Mouse (Mus musculus) gastrocnemius, adult 18-20 months (tissue): ENCODE data around the gene Ppm1n. TPM values are rescaled to one million over a fixed set of nuclear protein-coding genes. Genes with fewer than 3 reads are reported as not detected.

ENCODE experiments used
- DNase-seq: peaks from one replicate; pipeline ENCODE4 v3.0.0; 2021; ENCODE audit warnings: low spot score
- total RNA-seq, 2 experiments: library from RNA; stranded (reverse); gene quantifications; 2 replicates each; pipeline ENCODE4 v1.2.3; 2021

Gene Ppm1n
- total RNA-seq, 2 experiments from 2014 or later, result 0.30 to 0.36 TPM

DNA sequence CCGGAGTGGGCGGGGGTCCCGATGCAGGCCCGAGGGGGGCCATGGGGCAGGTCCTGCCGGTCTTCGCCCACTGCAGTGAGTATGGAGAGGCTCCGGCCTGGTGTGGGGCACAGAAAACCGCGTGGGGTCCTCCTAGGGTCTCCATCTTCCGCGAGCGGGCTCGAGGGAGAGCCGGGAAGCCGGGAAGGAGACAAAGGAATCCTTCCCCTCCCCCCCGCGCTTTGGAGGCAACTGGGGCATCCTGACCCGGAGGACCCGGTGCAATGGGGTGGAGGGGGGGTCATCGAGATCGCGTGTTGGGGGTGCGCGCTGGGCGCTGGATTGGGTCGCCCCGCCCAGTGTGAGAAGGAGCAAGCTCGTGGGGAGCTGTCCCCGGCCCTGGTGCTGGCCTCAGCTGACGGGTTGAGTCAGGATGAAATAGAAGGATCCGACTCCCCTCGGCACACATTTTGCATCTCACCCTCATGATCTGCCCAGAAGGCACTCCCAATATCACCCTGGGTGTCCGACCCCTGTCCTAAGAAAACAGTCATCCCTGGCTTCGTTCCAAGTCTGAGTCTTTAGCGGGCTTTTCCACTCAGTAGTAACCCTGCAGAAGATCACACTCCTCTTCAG lies 3.0 kb upstream of the Ppm1n start:
- peak; percentile 51 for DNase-seq

DNA sequence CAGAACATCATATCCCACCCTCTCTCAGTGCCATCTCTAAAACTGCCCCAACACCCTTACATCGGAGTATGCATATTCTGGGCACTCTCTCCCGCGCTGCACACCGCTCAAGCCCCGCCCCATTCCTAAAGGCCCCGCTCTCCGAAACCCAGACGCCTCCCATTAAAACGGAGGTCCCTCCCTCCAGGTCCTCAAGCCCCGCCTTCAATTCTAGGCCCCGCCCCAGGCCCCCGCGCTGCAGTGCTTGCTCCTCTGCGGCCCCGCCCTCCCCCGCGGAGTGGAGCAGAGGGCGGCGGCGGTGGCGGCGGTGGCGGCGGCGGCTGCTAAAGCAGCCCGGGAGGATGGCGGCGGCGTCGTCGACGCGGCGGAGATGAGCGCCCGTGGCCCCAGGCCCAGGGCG lies 2.5 kb upstream of the Ppm1n start, which contains the start of gene Rtn2:
Gene Rtn2, plus strand, starts transcription at position 240 of the 400 bp plus-strand sequence.
- peak; percentile 79 for DNase-seq

GRCm38 (mm10) chr7:19281680-19282304 lies 1.9 kb upstream of the Ppm1n start:
- DNase-seq, result peak; percentile 50

GRCm38 (mm10) chr7:19279052-19279451 lies 812 bp downstream of the Ppm1n start:
- no peak for DNase-seq

- DNase-seq, result no peak
Measured at GRCm38 (mm10) chr7:19276253-19276652, 3.6 kb downstream of the Ppm1n start.

DNA sequence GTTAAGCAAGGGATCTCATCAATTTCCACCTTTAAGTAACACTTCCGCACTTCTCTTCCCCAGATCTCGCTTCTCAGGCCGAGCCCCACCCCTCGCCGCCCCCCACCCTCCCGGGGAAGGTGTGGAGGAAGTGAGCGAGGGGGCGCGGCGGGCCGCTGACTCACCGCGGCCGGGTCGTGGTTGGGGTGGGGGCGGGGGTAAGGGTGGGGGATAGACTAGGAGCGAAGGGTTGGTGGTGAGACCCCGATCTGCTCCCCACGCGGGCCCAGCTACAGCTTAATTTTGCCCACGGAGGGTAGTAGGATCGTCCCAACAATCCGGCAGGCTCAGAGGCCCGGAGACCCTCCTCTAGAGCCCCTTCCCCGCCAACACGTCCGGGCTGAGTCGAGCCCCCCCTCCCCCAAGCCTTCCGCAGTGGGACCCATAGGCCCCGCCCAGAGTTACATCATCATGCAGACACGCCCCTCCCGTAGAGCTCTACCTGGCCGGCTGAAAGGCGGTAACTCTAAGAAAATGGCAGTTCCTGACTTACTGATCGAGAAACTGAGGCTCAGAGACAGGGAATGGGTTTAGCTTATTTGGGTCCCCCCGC lies 7.6 kb downstream of the Ppm1n start:
- DNase-seq, result peak; percentile 58

- DNase-seq, result peak; percentile 86
Measured at GRCm38 (mm10) chr7:19271238-19272172, 8.4 kb downstream of the Ppm1n start, which contains the start of gene Vasp. Gene Vasp (minus strand): TSS chr7:19271817.

DNA sequence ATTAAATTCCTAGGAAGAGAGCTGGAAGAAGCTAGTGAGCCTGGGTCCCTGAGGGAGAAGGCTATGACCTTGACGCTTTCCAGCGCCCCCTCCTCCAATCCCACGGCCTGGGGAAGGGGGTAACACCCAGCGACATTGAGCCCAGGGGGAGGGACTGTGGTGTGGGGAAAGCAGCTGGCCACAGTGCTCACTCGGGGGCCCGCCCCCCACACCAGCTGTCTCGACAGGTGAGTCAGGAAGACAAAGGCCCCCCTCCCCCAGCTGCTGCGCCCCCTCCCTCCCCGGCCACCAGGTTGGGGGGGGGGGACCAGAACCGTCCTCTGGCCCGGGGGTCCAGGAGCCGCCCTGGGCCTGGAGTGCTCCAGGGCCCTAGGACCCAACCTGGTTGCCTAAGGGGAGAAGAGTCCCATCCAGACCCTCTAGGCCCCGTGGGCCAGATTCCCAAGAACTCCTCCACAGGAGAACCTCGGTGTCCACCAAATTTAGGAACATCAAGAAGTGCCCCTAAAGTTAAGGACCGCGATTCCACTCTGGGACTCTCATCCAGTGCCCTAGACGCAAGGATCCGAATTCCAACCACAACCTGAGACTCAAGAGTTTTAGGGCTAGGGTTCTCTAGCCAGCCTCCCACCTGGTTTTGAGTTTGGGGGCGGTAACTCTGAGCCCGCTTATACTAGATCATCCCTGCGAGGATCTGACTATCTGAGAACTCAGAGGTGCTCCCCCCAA lies 9.2 kb downstream of the Ppm1n start:
- no peak for DNase-seq

DNA sequence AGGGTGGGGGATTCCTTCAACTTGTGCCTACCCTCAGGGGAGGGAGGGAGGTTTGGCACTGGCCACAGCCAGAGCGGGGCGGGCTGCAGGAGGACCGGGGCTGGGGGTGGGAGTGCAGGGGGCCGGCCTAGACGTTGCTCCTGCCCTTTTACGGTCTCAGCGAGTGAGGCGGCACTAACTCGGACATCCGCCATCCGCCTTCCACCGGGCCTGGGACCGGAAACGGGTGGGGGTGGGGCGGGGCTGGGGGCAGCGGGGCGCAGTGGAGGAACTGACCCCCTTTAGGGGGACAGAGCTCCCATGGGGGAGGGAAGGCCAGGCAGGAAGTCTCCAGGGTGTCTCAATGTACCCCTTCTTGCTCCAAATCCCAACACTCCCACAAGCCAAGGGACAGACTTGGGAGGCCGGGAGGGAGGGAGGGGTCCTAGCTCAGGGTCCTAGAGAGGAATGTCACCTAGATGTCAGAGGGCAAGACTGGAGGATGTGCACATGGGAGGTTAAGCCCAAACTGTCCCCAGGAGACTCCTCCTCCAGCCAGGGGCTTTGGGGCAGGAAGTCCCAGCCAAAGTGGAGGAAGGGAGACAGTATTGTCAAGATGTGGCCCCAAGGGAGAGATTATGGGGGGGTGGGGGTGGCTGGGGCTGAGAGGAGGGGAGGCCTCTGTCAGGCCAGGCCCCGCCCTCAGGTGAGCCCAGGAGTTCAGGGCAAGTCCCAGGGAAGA lies 10.0 kb downstream of the Ppm1n start:
- peak; percentile 54 for DNase-seq

GRCm38 (mm10) chr7:19268993-19269681 lies 10.7 kb downstream of the Ppm1n start:
- no peak for DNase-seq

- DNase-seq, result no peak
Measured at GRCm38 (mm10) chr7:19267051-19267450, 12.8 kb downstream of the Ppm1n start.

DNA sequence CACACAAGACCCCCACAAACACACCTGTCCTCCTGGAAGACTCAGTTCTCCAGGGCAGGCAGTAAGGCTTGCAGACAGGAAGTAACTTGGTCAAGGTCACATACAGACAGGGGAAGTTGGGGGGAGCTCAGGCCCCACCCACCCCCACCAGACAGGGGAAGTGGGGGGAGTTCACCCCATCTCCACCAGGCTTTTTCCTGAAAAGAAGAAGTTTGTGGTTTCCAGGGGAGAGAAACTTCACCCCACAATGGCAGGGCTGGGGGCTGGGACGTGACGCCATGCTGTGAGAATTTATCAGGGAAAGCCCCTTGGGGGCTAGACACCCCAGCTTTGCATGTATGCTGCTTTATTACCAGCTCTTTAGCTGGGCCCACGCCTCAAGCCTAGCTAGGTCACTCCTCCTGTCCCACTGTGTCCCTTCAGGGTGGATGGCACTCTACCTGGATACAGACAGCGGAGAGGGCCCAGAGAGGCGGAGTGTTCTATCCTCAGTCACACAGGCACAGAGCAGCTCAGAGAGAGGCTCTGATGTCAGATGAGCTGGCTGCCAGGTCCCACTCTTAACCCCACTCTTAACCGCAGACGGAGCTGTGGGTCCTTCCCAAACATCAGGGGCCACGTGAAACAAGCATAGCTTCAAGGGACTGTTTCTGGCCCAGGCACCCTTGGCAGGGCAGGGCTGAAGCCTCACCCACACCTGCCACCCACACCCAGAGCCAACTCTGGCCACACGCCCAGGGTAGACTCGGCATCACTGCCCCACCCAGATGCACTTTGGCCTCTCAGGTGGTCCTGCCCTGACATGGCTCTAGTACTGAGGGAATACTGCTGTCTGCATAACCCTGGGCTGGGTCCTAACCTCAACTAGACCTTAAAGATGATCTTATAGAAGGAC lies 13.7 kb downstream of the Ppm1n start:
- DNase-seq, result no peak

GRCm38 (mm10) chr7:19265147-19265546 lies 14.7 kb downstream of the Ppm1n start:
- no peak for DNase-seq

DNA sequence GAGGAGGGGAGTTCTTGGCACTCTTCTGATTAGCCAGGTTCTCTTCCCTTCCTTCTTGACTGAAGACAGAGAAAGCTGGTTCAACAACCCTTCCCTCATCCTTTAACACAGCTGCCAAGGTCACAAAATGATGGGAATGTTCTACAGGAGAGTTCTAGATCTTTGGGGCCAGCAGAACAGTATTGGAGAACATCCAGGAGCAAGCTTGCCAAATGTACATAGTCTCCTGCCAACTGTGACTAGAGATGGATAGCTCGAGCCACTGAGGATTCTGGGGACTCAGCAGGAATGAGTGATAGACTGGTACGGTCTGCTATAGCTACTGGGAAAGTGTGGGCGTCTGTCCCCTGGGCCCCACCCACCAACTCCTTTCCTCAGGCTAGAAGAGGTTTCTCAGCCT lies 21.5 kb downstream of the Ppm1n start:
- peak; percentile 64 for DNase-seq

GRCm38 (mm10) chr7:19257390-19258022 lies 22.4 kb downstream of the Ppm1n start:
- DNase-seq, result peak; percentile 59

GRCm38 (mm10) chr7:19256567-19256966 lies 23.3 kb downstream of the Ppm1n start:
- no peak for DNase-seq

GRCm38 (mm10) chr7:19255395-19255794 lies 24.5 kb downstream of the Ppm1n start:
- DNase-seq, result no peak

- no peak for DNase-seq
Measured at GRCm38 (mm10) chr7:19253437-19253836, 26.4 kb downstream of the Ppm1n start.
